ENCODE assay signal across 1 mouse cellular context in genomic region chr1:183424100-183424499, GRCm38 (mm10).
TF ChIP-seq lines count a peak whose summit lies in the region.

No protein-coding gene starts in this region.

TF ChIP-seq in CH12.LX, 34 proteins besides CTCF, POLR2A, EP300 and RAD21:
- TF ChIP-seq CHD2 (IDR thresholded peaks at IDR 0.05; ENCODE audit: low read length) (no peak), PAX5 (IDR thresholded peaks at IDR 0.05; ENCODE audit: low read length) (no peak), USF2 (conservative IDR thresholded peaks at IDR 0.05; ENCODE audit: low read depth, low read length) (no peak), NELFE (IDR thresholded peaks at IDR 0.05; ENCODE audit: low read depth, low read length) (no peak), JUND (conservative IDR thresholded peaks at IDR 0.05; ENCODE audit: low read depth, low read length) (no peak), MAFK (IDR thresholded peaks at IDR 0.05; ENCODE audit: insufficient replicate concordance, low read length) (no peak), KAT2A (IDR thresholded peaks at IDR 0.05; ENCODE audit: insufficient replicate concordance, low read length) (no peak), MAX (IDR thresholded peaks at IDR 0.05; ENCODE audit: low read length) (no peak), TCF12 (IDR thresholded peaks at IDR 0.05; ENCODE audit: low read depth, low read length) (no peak), TBP (conservative IDR thresholded peaks at IDR 0.05; ENCODE audit: low read depth, low read length) (no peak), NRF1 (IDR thresholded peaks at IDR 0.05; ENCODE audit: low read depth, low read length) (no peak), E2F4 (IDR thresholded peaks at IDR 0.05; ENCODE audit: insufficient replicate concordance, low read depth, low read length) (no peak), SIN3A (IDR thresholded peaks at IDR 0.05; ENCODE audit: low read length) (no peak), MXI1 (IDR thresholded peaks at IDR 0.05; ENCODE audit: low read depth, low read length) (no peak)
